Mouse (Mus musculus) kidney, embryonic 14.5 days (tissue): ENCODE results near the gene Pld5. TPM values are rescaled to one million over a fixed set of nuclear protein-coding genes. Genes with fewer than 3 reads are reported as not detected.

Experiments
- ATAC-seq: fragments of 200-750 bp; cut with Nextera tagmentation; 2 replicates; pipeline ENCODE4 v1.8.0; 2017; ENCODE audit warnings: moderate number of reproducible peaks, mild to moderate bottlenecking, moderate TSS enrichment, moderate library complexity; ENCODE audit not compliant: low FRiP score, low TSS enrichment
- H3K27ac ChIP-seq: fragments of 300-500 bp; sonication (generic); 2 replicates; pipeline ENCODE4 v1.5.1; 2014; ENCODE audit warnings: low read depth, mild to moderate bottlenecking, low read length, moderate library complexity, mixed read lengths
- H3K27me3 ChIP-seq: fragments of 300-500 bp; sonication (generic); 2 replicates; pipeline ENCODE4 v1.6.1; 2014; ENCODE audit warnings: mild to moderate bottlenecking, low read length; ENCODE audit not compliant: control insufficient read depth, insufficient read depth
- H3K36me3 ChIP-seq: fragments of 300-500 bp; sonication (generic); 2 replicates; pipeline ENCODE4 v1.6.1; 2014; ENCODE audit warnings: low read length, mixed read lengths; ENCODE audit not compliant: control insufficient read depth, insufficient read depth
- H3K4me1 ChIP-seq: fragments of 300-500 bp; sonication (generic); 2 replicates; pipeline ENCODE4 v1.6.1; 2014; ENCODE audit warnings: low read length, mixed read lengths; ENCODE audit not compliant: control insufficient read depth, insufficient read depth
- H3K4me2 ChIP-seq: fragments of 300-500 bp; sonication (generic); replicated peaks from 2 replicates; pipeline ENCODE4 v1.6.1; 2014; ENCODE audit warnings: low read depth, mild to moderate bottlenecking, low read length
- H3K4me3 ChIP-seq: fragments of 300-500 bp; sonication (generic); 2 replicates; pipeline ENCODE4 v1.5.1; 2014; ENCODE audit warnings: mild to moderate bottlenecking, low read length
- H3K9ac ChIP-seq: fragments of 300-500 bp; sonication (generic); 2 replicates; pipeline ENCODE4 v1.6.1; 2014; ENCODE audit warnings: low read depth, mild to moderate bottlenecking, low read length, moderate library complexity
- H3K9me3 ChIP-seq: fragments of 300-500 bp; sonication (generic); 2 replicates; pipeline ENCODE4 v1.6.1; 2016; ENCODE audit warnings: low read length; ENCODE audit not compliant: control insufficient read depth
- WGBS: fragments of 180-500 bp; shearing (Covaris S2); extraction: QIAGEN DNeasy Blood & Tissue Kit; methylation state at CpG from one replicate; pipeline ENCODE4 v1.1.7; 2014; 5-methylcytosine and 5-hydroxymethylcytosine counted together
- polyA plus RNA-seq: library from polyadenylated mRNA; unstranded; fragments of >200 nt; fragmentation: Nextera tagmentation; extraction: Ambion mirVana; gene quantifications from 2 replicates; pipeline ENCODE4 v1.2.1, GENCODE M21; 2014

Pld5 gene
- polyA plus RNA-seq, 1 experiment from 2014 or later = 2.0 TPM

DNA sequence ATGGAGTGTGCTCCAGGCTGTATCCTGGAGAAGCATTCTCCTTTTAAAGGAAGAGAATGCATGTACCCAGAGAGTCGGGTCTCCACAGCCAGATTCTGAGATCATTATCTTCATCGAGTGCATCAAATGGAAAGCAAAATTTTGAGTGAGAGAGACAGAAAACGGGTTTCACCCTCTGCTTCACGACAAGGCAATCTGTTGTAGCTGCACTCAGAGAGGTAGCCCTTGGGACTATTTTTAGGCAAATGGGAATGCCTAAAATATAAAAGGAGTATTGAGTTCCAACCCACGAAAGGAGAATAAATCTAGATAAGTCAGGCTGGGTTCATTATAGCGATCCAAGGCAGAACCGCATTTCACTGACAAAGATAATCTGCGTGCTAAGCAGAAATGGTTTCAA lies 150.7 kb downstream of the Pld5 start:
- Histone ChIP-seq H3K4me2 (no peak overlapping the region), H3K36me3 (no peaks in the 10 kb centered on the region), H3K4me1 (no peaks in the 10 kb centered on the region), H3K9ac (no peak overlapping the region), H3K27me3 (no peaks in the 10 kb centered on the region), H3K27ac (no peak overlapping the region), H3K9me3 (no peaks in the 10 kb centered on the region), H3K4me3 (no peak overlapping the region)
- ATAC-seq = no peak
- WGBS = 72% methylated on average over 8 of the region's 8 CpGs

DNA sequence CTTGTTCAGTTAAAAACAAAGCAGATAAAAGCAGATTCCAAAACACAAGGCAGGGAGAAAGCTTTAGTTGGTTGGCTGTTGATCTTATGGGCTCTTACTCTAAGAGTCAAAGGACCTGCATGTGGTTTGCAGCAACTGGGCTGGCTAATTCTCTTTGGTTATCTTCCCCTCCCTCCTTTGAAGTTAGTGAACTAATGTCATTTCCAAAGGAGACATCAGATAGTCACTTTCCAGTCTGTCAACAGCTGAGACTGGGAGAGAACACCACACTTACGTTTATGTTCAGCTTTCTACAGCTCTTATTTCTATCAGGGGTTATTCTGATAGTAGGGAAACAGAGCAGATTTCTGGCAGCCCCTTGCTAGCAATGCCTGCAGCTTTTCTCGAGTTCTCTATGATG lies 151.3 kb downstream of the Pld5 start:
- no peak overlapping the region for H3K9ac ChIP-seq
- H3K27ac ChIP-seq = no peak overlapping the region
- no peaks in the 10 kb centered on the region for H3K27me3 ChIP-seq
- no peaks in the 10 kb centered on the region for H3K4me1 ChIP-seq
- no peak overlapping the region for H3K4me2 ChIP-seq
- H3K36me3 ChIP-seq = no peaks in the 10 kb centered on the region
- WGBS = 47% methylated on average over 2 of the region's 2 CpGs
- no peaks in the 10 kb centered on the region for H3K9me3 ChIP-seq
- H3K4me3 ChIP-seq = no peak overlapping the region
- no peak for ATAC-seq

DNA sequence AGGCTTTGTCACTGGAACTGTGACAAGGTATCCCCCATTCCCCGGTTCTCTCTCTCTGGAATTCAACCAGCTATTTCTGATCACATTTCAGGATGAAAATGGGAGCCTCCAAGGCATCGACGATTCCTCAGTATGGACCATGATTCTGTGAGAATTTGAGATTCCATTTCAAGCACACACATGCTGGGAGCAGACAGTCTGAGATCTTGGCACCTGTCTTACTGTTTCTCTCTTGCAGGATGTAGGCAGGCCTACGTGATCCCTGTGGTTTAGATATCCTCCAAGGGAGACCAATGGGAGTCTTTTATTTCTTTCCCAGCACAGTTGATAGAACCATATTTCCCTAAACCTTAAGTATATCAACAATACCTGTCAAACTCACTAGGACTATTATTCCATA lies 159.5 kb downstream of the Pld5 start:
- no peak overlapping the region for H3K27ac ChIP-seq
- no peaks in the 10 kb centered on the region for H3K4me1 ChIP-seq
- H3K36me3 ChIP-seq = no peaks in the 10 kb centered on the region
- WGBS = 87% methylated on average over 4 of the region's 4 CpGs
- no peak overlapping the region for H3K9ac ChIP-seq
- no peak for ATAC-seq
- H3K27me3 ChIP-seq = no peaks in the 10 kb centered on the region
- no peaks in the 10 kb centered on the region for H3K9me3 ChIP-seq
- H3K4me2 ChIP-seq = no peak overlapping the region
- H3K4me3 ChIP-seq = no peak overlapping the region

DNA sequence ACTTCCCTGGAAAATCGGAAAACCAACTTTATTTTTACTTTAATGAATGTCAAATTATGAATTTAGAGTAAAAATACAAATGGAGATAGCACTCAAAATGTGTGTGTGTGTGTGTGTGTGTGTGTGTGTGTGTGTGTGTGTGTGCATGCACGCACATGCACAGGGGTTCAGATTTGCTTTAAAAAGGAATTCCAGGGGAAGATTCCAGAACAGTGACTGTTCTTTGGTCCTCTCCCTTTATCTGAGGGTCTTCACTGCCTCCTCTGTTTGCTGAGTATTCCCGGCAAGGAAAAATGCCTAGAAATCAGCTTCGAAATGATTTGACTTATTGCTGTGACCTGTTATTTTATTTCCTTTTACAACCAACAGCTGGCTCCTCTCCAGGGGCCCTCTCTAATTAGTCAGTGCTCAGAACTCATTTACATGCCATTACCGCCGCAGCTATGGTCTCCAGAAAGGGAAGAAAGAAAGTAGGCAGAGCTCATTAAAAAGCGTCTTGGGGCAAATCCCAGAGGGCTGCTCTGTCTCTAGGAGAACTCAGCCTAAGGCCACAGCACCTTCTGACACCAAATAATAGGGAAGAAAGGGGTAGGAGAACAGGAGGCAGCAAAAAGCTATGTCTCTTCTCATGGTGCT lies 176.3 kb downstream of the Pld5 start:
- Histone ChIP-seq H3K4me2 (no peak overlapping the region), H3K36me3 (no peaks in the 10 kb centered on the region), H3K9ac (no peak overlapping the region), H3K27me3 (no peaks in the 10 kb centered on the region), H3K4me1 (peaks cover 4% of the 10 kb centered on the region; the same call in 1 of the 2 replicates), H3K27ac (no peak overlapping the region), H3K9me3 (no peaks in the 10 kb centered on the region), H3K4me3 (no peak overlapping the region)
- ATAC-seq = no peak
- 23% methylated on average over 7 of the region's 7 CpGs for WGBS

DNA sequence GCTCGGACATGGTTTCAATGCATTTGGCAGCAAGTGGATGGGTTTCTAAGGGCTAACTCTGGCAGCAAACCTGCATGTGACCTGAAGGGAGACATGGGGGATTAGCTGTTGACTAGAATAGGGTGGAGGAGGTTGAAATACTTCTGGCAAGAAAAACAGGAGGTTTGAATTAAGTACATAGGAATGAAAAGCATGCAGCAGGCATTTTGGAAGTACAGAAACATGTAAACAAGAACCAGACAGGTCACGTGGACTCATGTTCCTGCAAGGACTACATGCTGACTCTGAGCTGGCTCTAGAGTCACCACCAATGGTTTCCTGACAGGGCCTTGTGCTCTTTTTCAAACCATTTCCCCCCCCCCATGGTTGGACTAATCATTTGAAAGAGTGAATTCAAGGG lies 183.0 kb downstream of the Pld5 start:
- Histone ChIP-seq H3K9me3 (no peaks in the 10 kb centered on the region), H3K36me3 (no peaks in the 10 kb centered on the region), H3K27me3 (no peaks in the 10 kb centered on the region), H3K4me2 (no peak overlapping the region), H3K9ac (no peak overlapping the region), H3K4me1 (no peaks in the 10 kb centered on the region), H3K27ac (no peak overlapping the region), H3K4me3 (no peak overlapping the region)
- WGBS = 73% methylated on average over 2 of the region's 2 CpGs
- no peak for ATAC-seq

DNA sequence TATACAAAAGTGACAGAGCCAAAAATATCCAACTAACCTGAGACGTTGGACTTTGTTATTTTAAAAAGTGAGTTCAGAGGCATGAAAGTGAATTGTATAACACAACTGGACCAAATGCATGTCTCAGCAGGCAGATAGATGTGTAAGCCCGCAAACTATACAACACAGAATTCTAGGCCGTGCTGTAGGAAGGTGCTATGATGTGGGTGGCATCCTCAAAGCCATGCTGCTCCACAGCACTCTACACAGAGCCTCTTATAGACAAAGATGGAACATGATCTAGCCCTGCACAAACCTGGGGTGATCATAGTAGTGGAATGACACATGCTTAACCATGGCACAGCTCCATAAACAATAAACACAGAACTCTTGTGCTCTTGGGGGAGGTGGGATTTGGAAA lies 185.7 kb downstream of the Pld5 start:
- Histone ChIP-seq H3K9ac (no peak overlapping the region), H3K27me3 (no peaks in the 10 kb centered on the region), H3K4me2 (no peak overlapping the region), H3K4me3 (no peak overlapping the region), H3K9me3 (no peaks in the 10 kb centered on the region), H3K27ac (no peak overlapping the region), H3K4me1 (no peaks in the 10 kb centered on the region), H3K36me3 (no peaks in the 10 kb centered on the region)
- 86% methylated on average over 3 of the region's 3 CpGs for WGBS
- ATAC-seq = no peak

DNA sequence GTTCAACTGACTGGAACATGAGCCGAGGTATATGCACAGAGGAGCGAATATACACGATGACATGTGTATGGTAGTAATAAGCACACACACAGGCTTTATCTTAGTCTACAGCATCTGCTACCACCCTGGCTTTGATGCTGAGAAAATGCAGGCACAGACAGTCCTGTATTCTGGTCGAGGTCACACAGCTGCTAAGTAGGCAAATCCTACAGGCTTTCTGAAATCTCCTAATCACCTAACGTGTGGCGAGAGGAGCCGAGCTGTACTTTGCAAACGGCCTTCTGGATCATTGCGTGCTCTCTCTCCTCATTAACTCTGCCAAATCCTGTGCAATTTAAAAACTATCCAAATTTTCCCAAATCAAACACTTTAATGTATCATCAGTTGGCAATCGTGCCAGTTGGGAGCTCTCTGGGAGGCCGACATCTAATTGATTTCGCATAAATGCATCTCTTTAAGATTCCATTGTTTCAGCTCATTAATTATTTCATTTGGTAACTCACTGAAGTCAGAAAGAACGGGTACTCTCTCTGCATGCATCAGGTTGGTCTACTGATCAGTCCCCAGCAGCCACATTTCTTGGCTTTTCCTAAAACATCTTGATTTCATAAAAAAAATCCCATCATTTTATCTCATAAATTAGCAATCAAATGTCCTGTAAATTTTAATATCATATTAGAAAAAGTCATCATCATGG lies 189.0 kb downstream of the Pld5 start:
- Histone ChIP-seq H3K9me3 (no peaks in the 10 kb centered on the region), H3K4me1 (no peaks in the 10 kb centered on the region), H3K27ac (no peak overlapping the region), H3K9ac (no peak overlapping the region), H3K4me2 (no peak overlapping the region), H3K4me3 (no peak overlapping the region), H3K36me3 (no peaks in the 10 kb centered on the region), H3K27me3 (no peaks in the 10 kb centered on the region)
- WGBS = 86% methylated on average over 13 of the region's 13 CpGs
- no peak for ATAC-seq

DNA sequence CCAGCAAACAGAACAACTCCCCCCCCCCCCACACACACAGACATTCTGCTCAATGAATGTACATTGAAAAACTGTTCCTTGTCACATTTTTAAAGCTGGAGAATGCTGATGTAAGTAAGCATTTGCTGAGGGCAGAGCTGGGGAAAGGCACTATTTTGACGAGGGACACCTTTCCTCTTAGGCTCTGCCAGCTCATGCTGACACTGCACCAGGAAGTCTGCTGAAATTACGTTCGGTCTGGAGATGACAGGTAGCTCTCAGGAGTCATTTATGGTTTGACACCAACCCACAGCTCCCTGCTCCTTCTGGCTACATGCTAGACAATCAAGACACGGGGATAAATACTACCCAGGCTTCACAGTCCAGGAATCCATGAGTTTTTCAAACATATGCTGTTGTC lies 192.8 kb downstream of the Pld5 start:
- no peak for ATAC-seq
- H3K4me2 ChIP-seq = no peak overlapping the region
- H3K4me3 ChIP-seq = no peak overlapping the region
- no peaks in the 10 kb centered on the region for H3K36me3 ChIP-seq
- H3K27me3 ChIP-seq = no peaks in the 10 kb centered on the region
- no peak overlapping the region for H3K27ac ChIP-seq
- H3K9ac ChIP-seq = no peak overlapping the region
- WGBS = 31% methylated on average over 4 of the region's 4 CpGs
- H3K4me1 ChIP-seq = no peaks in the 10 kb centered on the region
- no peaks in the 10 kb centered on the region for H3K9me3 ChIP-seq

DNA sequence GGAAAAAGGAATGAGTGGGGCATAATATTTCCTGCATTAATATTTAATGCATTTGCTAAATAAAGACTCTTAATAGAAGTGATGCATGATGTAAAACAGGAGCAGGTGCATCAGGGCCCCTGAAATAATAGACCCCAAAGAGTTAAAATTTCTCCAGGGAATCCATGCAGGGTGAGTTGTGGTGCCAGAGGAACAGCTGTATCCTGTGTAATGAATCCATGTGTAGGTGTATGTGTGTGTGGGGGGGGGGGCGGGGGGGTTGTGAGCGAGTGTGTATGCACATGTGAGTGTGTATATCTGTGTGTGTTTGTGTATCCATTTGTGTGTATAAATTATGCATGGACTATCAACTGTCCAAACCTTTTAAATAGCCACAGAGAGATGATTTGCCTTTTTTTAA lies 194.1 kb downstream of the Pld5 start:
- WGBS = 81% methylated on average over 2 of the region's 2 CpGs
- H3K4me1 ChIP-seq = no peaks in the 10 kb centered on the region
- no peak overlapping the region for H3K4me2 ChIP-seq
- H3K9me3 ChIP-seq = no peaks in the 10 kb centered on the region
- no peaks in the 10 kb centered on the region for H3K36me3 ChIP-seq
- no peaks in the 10 kb centered on the region for H3K27me3 ChIP-seq
- no peak for ATAC-seq
- H3K9ac ChIP-seq = no peak overlapping the region
- no peak overlapping the region for H3K27ac ChIP-seq
- no peak overlapping the region for H3K4me3 ChIP-seq
